Mouse (Mus musculus) CH12.LX (cell line): ENCODE measurements around the gene Sema4g. TPM values are rescaled to one million over a fixed set of nuclear protein-coding genes. Genes with fewer than 3 reads are reported as not detected.
A peak's percentile ranks its signal among the peaks of the same experiment; 100 is the strongest.

Source experiments
- DNase-seq: peaks from one replicate; pipeline ENCODE4 v3.0.0-alpha.2; 2013; ENCODE audit errors: extremely low read depth
- H3K27ac ChIP-seq: 2 replicates; pipeline ENCODE4 v1.5.1; 2012; ENCODE audit warnings: low read depth, mild to moderate bottlenecking, control low read depth, moderate library complexity; ENCODE audit not compliant: insufficient read depth
- H3K27me3 ChIP-seq: replicated peaks from 2 replicates; pipeline ENCODE3; 2012; ENCODE audit warnings: inconsistent platforms
- H3K36me3 ChIP-seq, 2 experiments: replicated peaks in 1 of 2; 2 replicates each; pipeline versions ENCODE3 to v1.6.1; 2012; ENCODE audit warnings: inconsistent platforms in 1 of 2, low read length in 1 of 2, mild to moderate bottlenecking in 1 of 2, mixed read lengths in 1 of 2, moderate library complexity in 1 of 2; ENCODE audit not compliant: control insufficient read depth in 1 of 2, insufficient read depth in 1 of 2
- H3K4me1 ChIP-seq, 2 experiments: 2 replicates each; pipeline ENCODE4 v1.6.1; 2012; ENCODE audit warnings: inconsistent platforms in 1 of 2, moderate library complexity in 1 of 2; ENCODE audit not compliant: insufficient read depth in 2 of 2, control insufficient read depth in 1 of 2
- H3K4me2 ChIP-seq: 2 replicates; pipeline ENCODE4 v1.6.1; 2012; ENCODE audit warnings: low read depth, mild to moderate bottlenecking, control low read depth; ENCODE audit not compliant: poor library complexity, insufficient read depth, severe bottlenecking
- H3K4me3 ChIP-seq, 3 experiments: fragments of 150-350 bp in 1 of 3; sonication (generic) in 1 of 3; replicated peaks in 1 of 3; 2 replicates each; pipeline versions ENCODE3 to v1.5.1; 2011 to 2012; ENCODE audit warnings: low read depth in 2 of 3, low read length in 2 of 3, mild to moderate bottlenecking in 2 of 3, moderate library complexity in 2 of 3, control low read depth in 1 of 3, improper control_type of control experiment in 1 of 3, inconsistent platforms in 1 of 3, mixed read lengths in 1 of 3; ENCODE audit not compliant: poor library complexity in 1 of 3
- H3K79me2 ChIP-seq: replicated peaks from 2 replicates; pipeline ENCODE4 v1.6.1; 2012; ENCODE audit warnings: mild to moderate bottlenecking, moderate library complexity; ENCODE audit not compliant: control insufficient read depth, poor library complexity, insufficient read depth, severe bottlenecking; ENCODE audit errors: extremely low read depth
- H3K9ac ChIP-seq: 2 replicates; pipeline ENCODE4 v1.6.1; 2012; ENCODE audit warnings: low read depth, mild to moderate bottlenecking, control low read depth, moderate library complexity; ENCODE audit not compliant: insufficient read depth
- H3K9me3 ChIP-seq: replicated peaks from 2 replicates; pipeline ENCODE3; 2012; ENCODE audit warnings: low read length, inconsistent platforms, mixed read lengths
- BHLHE40 ChIP-seq: IDR thresholded peaks from 2 replicates; pipeline ENCODE4 v1.6.1; 2011; ENCODE audit warnings: mild to moderate bottlenecking, low read depth, low read length, improper control_type of control experiment
- CHD2 ChIP-seq: IDR thresholded peaks from 2 replicates; pipeline ENCODE4 v1.6.1; 2011; ENCODE audit warnings: low read length, improper control_type of control experiment
- CTCF ChIP-seq, 2 experiments: IDR thresholded peaks in 1 of 2; conservative IDR thresholded peaks in 1 of 2; 2 replicates each; pipeline ENCODE4 v1.5.1; 2011 to 2012; ENCODE audit warnings: low read depth in 2 of 2, low read length in 2 of 2, improper control_type of control experiment in 1 of 2, inconsistent platforms in 1 of 2, mild to moderate bottlenecking in 1 of 2, moderate library complexity in 1 of 2
- ELF1 ChIP-seq: IDR thresholded peaks from 2 replicates; pipeline ENCODE4 v1.6.1; 2014; ENCODE audit warnings: low read depth, mild to moderate bottlenecking, inconsistent platforms, low read length, improper control_type of control experiment
- GABPA ChIP-seq: IDR thresholded peaks from 2 replicates; pipeline ENCODE4 v1.6.1; 2012; ENCODE audit warnings: low read depth, low read length, improper control_type of control experiment, inconsistent platforms; ENCODE audit not compliant: insufficient replicate concordance
- IRF4 ChIP-seq: IDR thresholded peaks from 2 replicates; pipeline ENCODE4 v1.6.1; 2014; ENCODE audit warnings: low read depth, mild to moderate bottlenecking, inconsistent platforms, low read length, improper control_type of control experiment
- JUN ChIP-seq: IDR thresholded peaks from 2 replicates; pipeline ENCODE4 v1.6.1; 2011; ENCODE audit warnings: low read depth, mild to moderate bottlenecking, low read length, improper control_type of control experiment, moderate library complexity; ENCODE audit not compliant: insufficient read depth
- JUND ChIP-seq: conservative IDR thresholded peaks from 2 replicates; pipeline ENCODE4 v1.6.1; 2011; ENCODE audit warnings: low read depth, low read length, improper control_type of control experiment
- MAFK ChIP-seq: IDR thresholded peaks from 2 replicates; pipeline ENCODE4 v1.6.1; 2011; ENCODE audit warnings: low read length, improper control_type of control experiment; ENCODE audit not compliant: insufficient replicate concordance
- MXI1 ChIP-seq: IDR thresholded peaks from 2 replicates; pipeline ENCODE4 v1.6.1; 2011; ENCODE audit warnings: mild to moderate bottlenecking, low read depth, low read length, improper control_type of control experiment
- NELFE ChIP-seq: IDR thresholded peaks from 2 replicates; pipeline ENCODE4 v1.6.1; 2011; ENCODE audit warnings: low read depth, low read length, improper control_type of control experiment
- NRF1 ChIP-seq: IDR thresholded peaks from 2 replicates; pipeline ENCODE4 v1.6.1; 2014; ENCODE audit warnings: low read depth, mild to moderate bottlenecking, inconsistent platforms, low read length, improper control_type of control experiment, moderate library complexity
- POLR2A ChIP-seq: IDR thresholded peaks from 2 replicates; pipeline ENCODE4 v1.6.1; 2011; ENCODE audit warnings: low read depth, mild to moderate bottlenecking, improper control_type of control experiment, low read length
- POLR2AphosphoS2 ChIP-seq: IDR thresholded peaks from 2 replicates; pipeline ENCODE4 v1.6.1; 2011; ENCODE audit warnings: low read depth, low read length, improper control_type of control experiment
- RAD21 ChIP-seq: IDR thresholded peaks from 2 replicates; pipeline ENCODE4 v1.6.1; 2011; ENCODE audit warnings: low read depth, mild to moderate bottlenecking, low read length, improper control_type of control experiment, moderate library complexity
- SIN3A ChIP-seq: IDR thresholded peaks from 2 replicates; pipeline ENCODE4 v1.6.1; 2012; ENCODE audit warnings: low read length, improper control_type of control experiment, inconsistent platforms
- SMC3 ChIP-seq: IDR thresholded peaks from 2 replicates; pipeline ENCODE4 v1.6.1; 2011; ENCODE audit warnings: low read depth, low read length, improper control_type of control experiment
- TCF12 ChIP-seq: IDR thresholded peaks from 2 replicates; pipeline ENCODE4 v1.6.1; 2014; ENCODE audit warnings: low read depth, mild to moderate bottlenecking, inconsistent platforms, low read length, improper control_type of control experiment
- UBTF ChIP-seq: IDR thresholded peaks from 2 replicates; pipeline ENCODE4 v1.6.1; 2012; ENCODE audit warnings: low read depth, mild to moderate bottlenecking, inconsistent platforms, low read length, improper control_type of control experiment, moderate library complexity
- USF1 ChIP-seq: IDR thresholded peaks from 2 replicates; pipeline ENCODE4 v1.6.1; 2014; ENCODE audit warnings: low read depth, mild to moderate bottlenecking, inconsistent platforms, low read length, improper control_type of control experiment
- ZMIZ1 ChIP-seq: IDR thresholded peaks from 2 replicates; pipeline ENCODE4 v1.6.1; 2012; ENCODE audit warnings: low read depth, mild to moderate bottlenecking, inconsistent platforms, low read length, improper control_type of control experiment
- dilution Hi-C: fragments of 300-500 bp; cut with MboI; formaldehyde crosslinking; loops from 2 replicates; pipeline ENCODE4 v1.14.3; 2020; ENCODE audit warnings: low sequenced_read_pairs; ENCODE audit not compliant: extremely low pct_unique_long_range_greater_than_20kb, extremely low pct_ligation_motif_present
- in situ Hi-C: fragments of 300-500 bp; cut with MboI; formaldehyde crosslinking; loops from 3 replicates; pipeline ENCODE4 v1.14.3; 2019; ENCODE audit warnings: low sequenced_read_pairs, low pct_ligation_motif_present, low pct_unique_long_range_greater_than_20kb, mixed read lengths
- polyA plus RNA-seq: library from polyadenylated mRNA; unstranded; fragments of >175 nt; gene quantifications from 2 replicates; pipeline ENCODE4 v1.2.1, GENCODE M21; 2012; ENCODE audit warnings: low read depth; ENCODE audit not compliant: insufficient read length
- total RNA-seq, 2 experiments: library from RNA; depleted of rRNA; stranded (reverse); fragments of 300-350 nt in 1 of 2; fragments of >200 nt in 1 of 2; gene quantifications; 2 replicates each; pipeline ENCODE4 v1.2.3; 2012 to 2014

The Sema4g gene
- total and polyA plus RNA-seq, 3 experiments = 0.71 to 8.4 (median 1.1) TPM

DNA sequence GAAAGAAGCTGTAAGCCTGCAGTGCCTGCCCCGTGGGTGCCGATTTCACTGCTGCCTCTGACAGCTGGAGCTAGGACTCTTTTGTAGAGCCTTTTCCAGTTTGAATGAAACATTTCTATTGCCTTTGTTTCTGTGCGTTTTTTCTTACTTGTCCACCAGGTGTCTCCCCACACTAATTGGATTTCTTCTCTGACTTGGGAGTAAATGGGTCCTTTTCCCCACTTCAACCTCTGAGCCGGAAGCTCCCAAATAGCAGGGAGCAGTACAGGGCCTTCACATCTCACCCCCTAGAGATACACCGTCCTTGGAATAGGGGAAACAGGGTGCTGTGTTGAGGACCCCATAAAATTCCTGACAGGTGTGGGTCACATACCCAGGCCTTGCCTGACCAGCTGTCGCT is 23.7 kb downstream of the Sema4g start:
- Histone ChIP-seq H3K36me3 (peaks cover 28 to 54% of the 10 kb centered on the region in 2 experiments), H3K27ac (no peak overlapping the region), H3K79me2 (peaks cover 8% of the 10 kb centered on the region; the same call in 1 of the 2 replicates), H3K27me3 (peaks cover 8% of the 10 kb centered on the region), H3K9ac (no peak overlapping the region), H3K9me3 (no peaks in the 10 kb centered on the region), H3K4me3 (no peak overlapping the region), H3K4me2 (no peak overlapping the region), H3K4me1 (peaks cover 21 to 59% of the 10 kb centered on the region in 2 experiments)
- DNase-seq = no peak
- dilution Hi-C loops (no loop called here), in situ Hi-C loops (no loop called here)
- TF ChIP-seq GABPA (no peak), MXI1 (no peak), SMC3 (peak; percentile 70), RAD21 (peak; percentile 62), CTCF (conservative IDR thresholded peaks at IDR 0.05 in 1 of 2, IDR thresholded peaks at IDR 0.05 in 1 of 2; ENCODE audit: low read depth in 2 of 2, low read length in 2 of 2) (peak; percentile 5 to 76; a peak in 3 of 4 replicates), CHD2 (no peak)

DNA sequence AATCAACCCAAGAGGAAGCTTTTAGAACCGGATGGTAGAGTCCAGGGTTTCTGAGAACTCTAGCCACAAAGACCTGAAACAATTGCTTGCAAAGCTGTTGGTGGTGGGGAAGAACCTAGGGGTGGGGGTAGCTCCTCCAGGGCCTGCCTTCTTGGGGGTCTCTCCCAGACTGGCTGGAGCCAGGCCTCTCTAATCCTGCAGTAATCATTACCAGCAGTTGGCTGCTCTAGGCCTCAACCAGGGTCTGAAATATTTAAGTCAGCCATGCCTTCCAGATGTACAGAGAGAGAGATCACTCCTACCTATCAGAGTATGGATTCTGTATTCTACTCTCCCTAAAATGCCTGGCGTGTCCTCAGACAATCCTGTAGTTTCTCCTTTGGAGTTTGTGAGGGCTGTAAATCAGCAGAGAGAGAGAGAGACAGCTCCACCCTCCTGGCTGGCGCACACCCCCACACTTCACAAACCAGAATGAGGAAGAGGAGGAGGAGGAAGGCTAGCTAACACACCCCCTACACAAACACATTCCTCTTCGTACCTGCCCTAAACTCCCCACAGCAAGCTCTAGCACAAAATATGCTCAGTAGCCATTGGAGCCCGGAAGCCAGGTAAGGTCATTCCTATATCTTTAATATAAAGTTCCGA is 24.8 kb downstream of the Sema4g start:
- H3K4me1 ChIP-seq = peaks cover 15 to 48% of the 10 kb centered on the region in 2 experiments
- dilution Hi-C loops = no loop called here

DNA sequence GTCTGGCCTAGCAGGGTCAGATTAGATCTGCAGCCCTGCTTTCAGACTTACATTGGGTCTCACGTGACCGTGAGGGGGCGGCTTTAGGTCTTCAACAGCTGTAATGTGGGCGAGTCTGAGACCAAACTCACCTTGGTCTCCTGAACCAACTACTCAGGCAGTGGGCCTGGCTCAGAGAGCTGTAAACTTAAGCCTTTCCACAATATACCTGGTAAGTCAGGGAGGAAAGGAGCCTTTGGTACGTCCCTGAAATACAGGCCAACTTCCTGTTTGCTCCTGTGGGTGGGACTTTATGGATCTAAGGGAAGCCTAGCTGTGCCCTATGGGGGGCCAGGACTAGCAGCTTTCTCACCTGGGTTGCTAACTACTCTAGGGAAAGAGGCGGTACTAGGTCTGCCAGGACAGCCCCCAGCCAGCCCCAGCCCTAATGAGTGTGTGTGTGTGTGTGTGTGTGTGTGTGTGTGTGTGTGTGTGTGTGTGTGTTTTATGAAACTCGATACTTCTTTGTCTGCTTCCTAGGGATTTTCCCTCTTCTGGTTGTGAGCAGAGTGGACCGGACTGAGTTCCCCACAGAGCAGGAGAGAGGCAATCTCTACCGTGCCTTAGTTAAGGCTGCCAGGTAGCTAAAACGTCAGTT is 25.6 kb downstream of the Sema4g start, which contains the start of gene Lzts2:
TSS of gene Lzts2 (plus strand) at position 80 of the 637 bp plus-strand sequence.
- peak within 1 kb of the TSS; percentile 54 for H3K27ac ChIP-seq
- H3K27me3 ChIP-seq = peaks cover 23% of the 10 kb centered on the region
- H3K36me3 ChIP-seq = peaks cover 19 to 37% of the 10 kb centered on the region in 2 experiments
- H3K79me2 ChIP-seq = 0 out of 2 replicates have a peak, but pooled peaks cover 5% of the 10 kb centered on the region
- no peak within 1 kb of the TSS; the same call in 1 of the 2 replicates for H3K9ac ChIP-seq
- TF ChIP-seq GABPA = no peak
- no peak for TF ChIP-seq TCF12
- no peak for TF ChIP-seq MAFK
- no peak for TF ChIP-seq CHD2
- TF ChIP-seq IRF4 = peak; percentile 62
- no peak for TF ChIP-seq RAD21
- no peak for TF ChIP-seq ZMIZ1
- TF ChIP-seq BHLHE40 = peak; percentile 60
- no peak for TF ChIP-seq SMC3
- TF ChIP-seq SIN3A = 0 out of 2 replicates have a peak, but pooled peaks have one; percentile 2
- TF ChIP-seq UBTF = no peak
- peak; percentile 63 for TF ChIP-seq ELF1
- TF ChIP-seq NELFE = no peak
- TF ChIP-seq POLR2A = peak; percentile 36; the same call in 1 of the 2 replicates
- TF ChIP-seq JUND = no peak
- no peak for TF ChIP-seq NRF1
- TF ChIP-seq USF1 = peak; percentile 28
- TF ChIP-seq CTCF (conservative IDR thresholded peaks at IDR 0.05 in 1 of 2, IDR thresholded peaks at IDR 0.05 in 1 of 2; ENCODE audit: low read depth in 2 of 2, low read length in 2 of 2) = no peak
- no peaks in the 10 kb centered on the region for H3K9me3 ChIP-seq
- DNase-seq = no peak
- in situ Hi-C loops = no loop called here
- peak within 1 kb of the TSS; percentile 77; the same call in 1 of the 2 replicates for H3K4me2 ChIP-seq
- peak within 1 kb of the TSS in 1 of 3 experiments; percentile 45 for H3K4me3 ChIP-seq
- dilution Hi-C loops = no loop called here
- peaks cover 15 to 43% of the 10 kb centered on the region in 2 experiments for H3K4me1 ChIP-seq

More for the DNA sequence above, 24.8 kb downstream of the Sema4g start:
- TF ChIP-seq POLR2AphosphoS2 = 0 out of 2 replicates have a peak, but pooled peaks have one; percentile 81
- TF ChIP-seq CHD2 = no peak
- no peak for TF ChIP-seq JUN
- no peak for TF ChIP-seq NRF1
- in situ Hi-C loops = no loop called here
- peaks cover 16% of the 10 kb centered on the region for H3K27me3 ChIP-seq
- H3K36me3 ChIP-seq = peaks cover 22 to 44% of the 10 kb centered on the region in 2 experiments
- no peak overlapping the region for H3K4me2 ChIP-seq
- no peaks in the 10 kb centered on the region for H3K79me2 ChIP-seq
- no peaks in the 10 kb centered on the region for H3K9me3 ChIP-seq
- H3K9ac ChIP-seq = no peak overlapping the region
- H3K27ac ChIP-seq = no peak overlapping the region
- no peak overlapping the region for H3K4me3 ChIP-seq
- DNase-seq = no peak
